ENCODE assay signal across 12 mouse cellular contexts in the genomic region with DNA sequence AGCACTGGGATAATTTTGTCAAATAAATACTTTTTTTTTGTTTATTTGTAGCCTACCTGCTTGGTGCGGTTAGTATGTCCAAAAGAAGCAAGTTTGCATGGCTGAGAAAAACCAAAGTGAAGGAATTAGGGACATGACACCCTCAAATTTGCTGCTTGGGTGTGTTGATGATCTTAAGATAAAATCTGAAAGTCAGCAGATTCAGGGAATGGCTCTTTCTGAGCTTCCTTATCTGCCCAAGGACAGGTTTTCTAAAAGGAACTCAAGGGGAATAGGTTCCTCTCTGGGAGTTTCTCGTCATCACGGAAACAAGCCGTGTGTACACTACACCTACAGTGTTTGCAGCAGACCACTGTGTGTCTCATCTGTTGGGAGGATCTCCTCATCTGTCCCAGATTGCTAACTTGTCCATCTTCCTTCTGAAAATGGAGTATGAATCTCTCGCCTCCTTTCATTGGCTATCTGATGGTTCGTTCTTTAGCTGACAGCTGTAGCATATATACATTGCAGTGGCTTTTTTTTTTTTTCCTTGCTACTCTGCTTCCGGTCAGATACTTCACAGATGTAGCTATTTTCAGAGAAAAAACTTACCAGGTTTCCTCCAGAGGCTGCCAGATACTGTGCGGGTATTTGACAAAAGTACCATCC. TPM values are rescaled to one million over a fixed set of nuclear protein-coding genes. Genes with fewer than 3 reads are reported as not detected.
A peak's percentile ranks its signal among the peaks of the same experiment; 100 is the strongest.
DNase-seq lines count a peak whose midpoint lies in the region; ATAC-seq and TF ChIP-seq lines count a peak whose summit lies in the region.
"Had no signal": no experiment of that assay in that cellular context is flagged by ENCODE, and none has a peak within 500 bp of the region (broad histone marks: within the 10 kb centered on the region; RNA-seq: fewer than 3 reads in every experiment).

No protein-coding gene starts in this region.

- H3K27me3 ChIP-seq in liver, embryonic 13.5 days = no peaks in the 10 kb centered on the region
- H3K27me3 ChIP-seq in thymus, adult 2 months (ENCODE audit: control insufficient read depth, insufficient read depth, low read length) = no peaks in the 10 kb centered on the region
- H3K27me3 ChIP-seq in lung, postnatal 0 days (replicated peaks; ENCODE audit: insufficient read depth, low read length) = no peaks in the 10 kb centered on the region
- H3K27me3 ChIP-seq: embryonic facial prominence, embryonic 12.5 days; forebrain, embryonic 15.5 days had no signal

- H3K36me3 ChIP-seq in liver, embryonic 13.5 days = no peaks in the 10 kb centered on the region
- H3K36me3 ChIP-seq in thymus, adult 2 months (ENCODE audit: control insufficient read depth, insufficient read depth, low read length) = no peaks in the 10 kb centered on the region
- no peaks in the 10 kb centered on the region for H3K36me3 ChIP-seq in lung, postnatal 0 days (ENCODE audit: insufficient read depth, low read length)
- H3K36me3 ChIP-seq: embryonic facial prominence, embryonic 12.5 days; forebrain, embryonic 15.5 days; heart, embryonic 10.5 days; hindbrain, embryonic 10.5 days had no signal

- ATAC-seq in liver, embryonic 13.5 days (ENCODE audit: low read depth) = no peak
- ATAC-seq in lung, postnatal 0 days = no peak

- H3K9ac ChIP-seq in liver, embryonic 13.5 days = no peak overlapping the region
- no peak overlapping the region for H3K9ac ChIP-seq in lung, postnatal 0 days (replicated peaks; ENCODE audit: low read depth)
- H3K9ac ChIP-seq: embryonic facial prominence, embryonic 12.5 days; forebrain, embryonic 15.5 days; hindbrain, embryonic 14.5 days had no signal

- no peak for TF ChIP-seq POLR2A in thymus, adult 2 months (IDR thresholded peaks at IDR 0.05; ENCODE audit: control insufficient read depth, extremely low read depth, insufficient read depth, low read length, poor library complexity)

- H3K27ac ChIP-seq in liver, embryonic 13.5 days = no peak overlapping the region
- peak overlapping the region; percentile 63 for H3K27ac ChIP-seq in thymus, adult 2 months (ENCODE audit: control insufficient read depth, insufficient read depth, low read length)
- no peak overlapping the region for H3K27ac ChIP-seq in lung, postnatal 0 days (ENCODE audit: low read length)
- H3K27ac ChIP-seq: embryonic facial prominence, embryonic 12.5 days; forebrain, embryonic 15.5 days; heart, embryonic 10.5 days; hindbrain, embryonic 10.5 days; hindbrain, embryonic 14.5 days had no signal

- TF ChIP-seq EP300 in lung, postnatal 0 days (IDR thresholded peaks at IDR 0.05) = no peak

- H3K4me1 ChIP-seq in liver, embryonic 13.5 days (replicated peaks) = peaks cover 30% of the 10 kb centered on the region
- H3K4me1 ChIP-seq in thymus, adult 2 months (replicated peaks; ENCODE audit: control insufficient read depth, insufficient read depth, low read length) = peaks cover 30% of the 10 kb centered on the region
- peaks cover 5% of the 10 kb centered on the region; the same call in 1 of the 2 replicates for H3K4me1 ChIP-seq in lung, postnatal 0 days (ENCODE audit: insufficient read depth, low read depth, low read length)
- H3K4me1 ChIP-seq: embryonic facial prominence, embryonic 12.5 days; forebrain, embryonic 15.5 days had no signal

- H3K4me3 ChIP-seq in liver, embryonic 13.5 days (replicated peaks) = no peak overlapping the region
- H3K4me3 ChIP-seq in thymus, adult 2 months (ENCODE audit: control insufficient read depth, insufficient read depth, low read length) = no peak overlapping the region
- H3K4me3 ChIP-seq in lung, postnatal 0 days (ENCODE audit: low read depth, low read length) = no peak overlapping the region
- H3K4me3 ChIP-seq: embryonic facial prominence, embryonic 12.5 days; forebrain, embryonic 15.5 days; heart, embryonic 10.5 days; hindbrain, embryonic 10.5 days had no signal

- TF ChIP-seq CTCF in thymus, adult 2 months (IDR thresholded peaks at IDR 0.05; ENCODE audit: borderline replicate concordance, control insufficient read depth, extremely low read depth, insufficient read depth, low read length, poor library complexity) = no peak
- no peak for TF ChIP-seq CTCF in lung, postnatal 0 days (IDR thresholded peaks at IDR 0.05)

- DNase-seq in liver, embryonic 13.5 days = no peak
- DNase-seq in liver = no peak
- DNase-seq in thymus, adult 2 months = no peak
- DNase-seq in thymus, adult 18-20 months = no peak
- peak; percentile 75 for DNase-seq in induced T-regulatory cell, adult 2 months (ENCODE audit: low read depth)
- DNase-seq in lung, postnatal 0 days (ENCODE audit: low spot score) = no peak
- DNase-seq in adrenal gland, postnatal 25 days = no peak

- 20% methylated on average over 8 of the region's 8 CpGs for WGBS in liver, embryonic 13.5 days (ENCODE audit: insufficient replicate concordance)
- WGBS in thymus, adult 2 months = 38% methylated on average over 8 of the region's 8 CpGs
- WGBS in lung, postnatal 0 days = 69% methylated on average over 8 of the region's 8 CpGs

- H3K4me2 ChIP-seq in liver, embryonic 13.5 days = 0 out of 2 replicates have a peak overlapping the region, but pooled peaks have one; percentile 17
- H3K4me2 ChIP-seq in lung, postnatal 0 days (replicated peaks; ENCODE audit: low read depth, low read length) = no peak overlapping the region
- H3K4me2 ChIP-seq: embryonic facial prominence, embryonic 12.5 days; forebrain, embryonic 15.5 days; hindbrain, embryonic 14.5 days had no signal

- H3K9me3 ChIP-seq in liver, embryonic 13.5 days (replicated peaks) = no peaks in the 10 kb centered on the region
- no peaks in the 10 kb centered on the region for H3K9me3 ChIP-seq in lung, postnatal 0 days (ENCODE audit: low read length)
- H3K9me3 ChIP-seq: embryonic facial prominence, embryonic 12.5 days; forebrain, embryonic 15.5 days; heart, embryonic 10.5 days; hindbrain, embryonic 10.5 days had no signal

RNA-seq across cellular contexts. Expression of a gene that starts 60.0 kb away (rescaled TPM):
- polyA plus RNA-seq in liver, embryonic 13.5 days (2015; fragmentation: Nextera tagmentation; extraction: Ambion mirVana) = 3.8 and 4.5 TPM in 2 replicates
- polyA plus RNA-seq in thymus, adult 2 months (2012; rRNA removed) = 22.2 and 28.0 TPM in 2 replicates
- polyA plus RNA-seq in lung, postnatal 0 days (2015; fragmentation: Nextera tagmentation; extraction: Ambion mirVana) = 10.6 and 11.9 TPM in 2 replicates
- total RNA-seq in adrenal gland, postnatal 25 days (2021) = 35.4 and 38.1 TPM in 2 replicates
